Mouse (Mus musculus) midbrain, postnatal 0 days (tissue): ENCODE measurements around the gene Timm44. TPM values are rescaled to one million over a fixed set of nuclear protein-coding genes. Genes with fewer than 3 reads are reported as not detected.
A peak's percentile ranks its signal among the peaks of the same experiment; 100 is the strongest.
"Not testable (repeated sequence)": the region's sequence is repeated elsewhere in the genome, so short reads cannot be mapped to it uniquely, and the experiment has no call there.

Experiments
- ATAC-seq: fragments of 200-750 bp; cut with Nextera tagmentation; 2 replicates; pipeline ENCODE4 v1.8.0; 2017; ENCODE audit warnings: moderate number of reproducible peaks, mild to moderate bottlenecking, moderate TSS enrichment, moderate library complexity; ENCODE audit not compliant: low FRiP score
- DNase-seq: peaks from one replicate; pipeline ENCODE4 v3.0.0-alpha.2; 2015; ENCODE audit warnings: low spot score
- H3K27ac ChIP-seq: fragments of 300-500 bp; sonication (generic); 2 replicates; pipeline ENCODE4 v1.5.1; 2014; ENCODE audit warnings: low read depth, mild to moderate bottlenecking, low read length, mixed read lengths
- H3K27me3 ChIP-seq: fragments of 300-500 bp; sonication (generic); 2 replicates; pipeline ENCODE4 v1.6.1; 2014; ENCODE audit warnings: low read length, control low read depth, mixed read lengths; ENCODE audit not compliant: insufficient read depth
- H3K36me3 ChIP-seq: fragments of 300-500 bp; sonication (generic); 2 replicates; pipeline ENCODE4 v1.6.1; 2014; ENCODE audit warnings: low read length, control low read depth, mixed read lengths; ENCODE audit not compliant: insufficient read depth
- H3K4me1 ChIP-seq: fragments of 300-500 bp; sonication (generic); 2 replicates; pipeline ENCODE4 v1.6.1; 2014; ENCODE audit warnings: mild to moderate bottlenecking, control low read depth, antibody characterized with exemption, low read length, mixed read lengths; ENCODE audit not compliant: insufficient read depth
- H3K4me2 ChIP-seq: fragments of 300-500 bp; sonication (generic); 2 replicates; pipeline ENCODE4 v1.6.1; 2014; ENCODE audit warnings: low read depth, mild to moderate bottlenecking, low read length, mixed read lengths; ENCODE audit not compliant: poor library complexity, severe bottlenecking
- H3K4me3 ChIP-seq: fragments of 300-500 bp; sonication (generic); 2 replicates; pipeline ENCODE4 v1.5.1; 2014; ENCODE audit warnings: low read depth, mild to moderate bottlenecking, low read length, moderate library complexity
- H3K9ac ChIP-seq: fragments of 300-500 bp; sonication (generic); replicated peaks from 2 replicates; pipeline ENCODE4 v1.6.1; 2014; ENCODE audit warnings: mild to moderate bottlenecking, low read length, moderate library complexity, mixed read lengths; ENCODE audit not compliant: poor library complexity, severe bottlenecking
- H3K9me3 ChIP-seq: fragments of 300-500 bp; sonication (generic); 2 replicates; pipeline ENCODE4 v1.6.1; 2016; ENCODE audit warnings: low read length, control low read depth
- CTCF ChIP-seq: IDR thresholded peaks from 2 replicates; pipeline ENCODE4 v1.5.1; 2016; ENCODE audit warnings: antibody characterized with exemption, mild to moderate bottlenecking
- WGBS: fragments of 180-500 bp; shearing (Covaris S2); extraction: QIAGEN DNeasy Blood & Tissue Kit; methylation state at CpG from one replicate; pipeline ENCODE4 v1.1.7; 2014; 5-methylcytosine and 5-hydroxymethylcytosine counted together
- polyA plus RNA-seq: library from polyadenylated mRNA; unstranded; fragments of >200 nt; fragmentation: Nextera tagmentation; extraction: Ambion mirVana; gene quantifications from 2 replicates; pipeline ENCODE4 v1.2.1, GENCODE M21; 2015
- total RNA-seq: library from RNA; depleted of rRNA; stranded (reverse); fragments of >200 nt; gene quantifications from 2 replicates; pipeline ENCODE4 v1.2.3, GENCODE M21; 2014

Gene Timm44
- total and polyA plus RNA-seq, 2 experiments from 2014 or later, result 52.7 to 58.0 TPM

DNA sequence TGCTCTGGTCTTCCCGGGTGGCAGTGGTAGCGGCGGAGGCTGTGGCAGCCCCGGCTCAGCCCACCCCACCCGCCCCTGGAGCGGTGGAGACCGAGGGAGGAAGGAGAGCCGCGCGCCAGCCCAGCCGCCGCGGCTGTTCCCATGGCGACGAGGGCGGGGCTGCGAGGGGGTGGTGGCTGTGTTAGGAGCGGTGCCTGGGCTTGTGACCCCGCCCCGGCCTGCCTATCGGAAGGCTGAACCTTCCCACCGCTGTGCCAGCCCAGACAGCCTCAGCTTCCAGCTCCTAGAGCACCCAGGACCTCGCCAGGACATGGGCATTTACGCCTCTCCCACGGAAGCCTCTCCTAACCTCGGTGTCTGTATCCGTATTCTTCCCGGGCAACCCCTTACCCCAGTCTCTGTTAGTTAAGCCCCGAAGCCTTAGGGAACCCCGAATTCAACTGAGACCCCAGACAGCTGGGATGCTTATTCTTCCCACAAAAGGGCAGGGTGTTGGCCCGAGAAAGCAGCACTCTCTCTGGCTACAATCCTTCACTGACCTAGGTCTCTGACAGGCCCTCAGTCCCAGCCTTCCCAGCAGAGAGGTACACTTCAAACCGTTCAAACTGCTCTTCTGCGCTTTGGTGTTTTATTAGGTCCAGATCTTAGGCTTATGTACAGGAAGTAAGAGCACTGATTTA lies 16.4 kb downstream of the Timm44 start, which contains the start of gene Ctxn1:
Gene Ctxn1, minus strand, starts transcription at position 150 of the 680 bp plus-strand sequence.
- H3K4me3 ChIP-seq, result peak within 1 kb of the TSS; percentile 76
- peak within 1 kb of the TSS; percentile 77 for H3K4me2 ChIP-seq
- TF ChIP-seq CTCF, result no peak
- peak within 1 kb of the TSS; percentile 95 for H3K27ac ChIP-seq
- 9% methylated on average over 21 of the region's 33 CpGs for WGBS
- ATAC-seq (peak; percentile 89), DNase-seq (peak; percentile 95)
- H3K27me3 ChIP-seq, result no peaks in the 10 kb centered on the region
- peaks cover 10% of the 10 kb centered on the region for H3K4me1 ChIP-seq
- peaks cover 54% of the 10 kb centered on the region for H3K36me3 ChIP-seq
- no peaks in the 10 kb centered on the region for H3K9me3 ChIP-seq
- peak within 1 kb of the TSS; percentile 78 for H3K9ac ChIP-seq

GRCm38 (mm10) chr8:4258678-4259077 lies 17.0 kb downstream of the Timm44 start:
- Histone ChIP-seq H3K36me3 (peaks cover 49% of the 10 kb centered on the region), H3K9ac (peak overlapping the region; percentile 78), H3K4me1 (peaks cover 10% of the 10 kb centered on the region), H3K4me2 (peak overlapping the region; percentile 77), H3K27me3 (no peaks in the 10 kb centered on the region), H3K9me3 (no peaks in the 10 kb centered on the region), H3K27ac (peak overlapping the region; percentile 95), H3K4me3 (peak overlapping the region; percentile 76)
- ATAC-seq, result peak; percentile 70
- no peak for TF ChIP-seq CTCF
- 1% methylated on average over 30 of the region's 32 CpGs for WGBS
- no peak for DNase-seq

GRCm38 (mm10) chr8:4258233-4258632 lies 17.5 kb downstream of the Timm44 start:
- DNase-seq, result peak; percentile 81
- Histone ChIP-seq H3K36me3 (peaks cover 46% of the 10 kb centered on the region), H3K9ac (peak overlapping the region; percentile 78), H3K27ac (peak overlapping the region; percentile 95), H3K4me2 (peak overlapping the region; percentile 77), H3K4me3 (peak overlapping the region; percentile 76), H3K9me3 (no peaks in the 10 kb centered on the region), H3K27me3 (no peaks in the 10 kb centered on the region), H3K4me1 (peaks cover 10% of the 10 kb centered on the region)
- ATAC-seq, result peak; percentile 77
- 2% methylated on average over 35 of the region's 35 CpGs for WGBS
- TF ChIP-seq CTCF, result peak; percentile 91

- H3K9ac ChIP-seq, result peak overlapping the region; percentile 78
- H3K4me2 ChIP-seq, result peak overlapping the region; percentile 77
- DNase-seq (no peak), ATAC-seq (no peak)
- no peak for TF ChIP-seq CTCF
- H3K4me1 ChIP-seq, result peaks cover 10% of the 10 kb centered on the region
- no peaks in the 10 kb centered on the region for H3K27me3 ChIP-seq
- H3K36me3 ChIP-seq, result peaks cover 41% of the 10 kb centered on the region
- 50% methylated on average over 4 of the region's 4 CpGs for WGBS
- H3K4me3 ChIP-seq, result peak overlapping the region; percentile 76
- H3K9me3 ChIP-seq, result no peaks in the 10 kb centered on the region
- H3K27ac ChIP-seq, result peak overlapping the region; percentile 39; the same call in 1 of the 2 replicates
Observed at GRCm38 (mm10) chr8:4257350-4257749, 18.4 kb downstream of the Timm44 start.

GRCm38 (mm10) chr8:4256911-4257310 lies 18.8 kb downstream of the Timm44 start:
- Histone ChIP-seq H3K4me1 (peaks cover 10% of the 10 kb centered on the region), H3K4me3 (no peak overlapping the region)
- TF ChIP-seq CTCF, result no peak

GRCm38 (mm10) chr8:4255471-4255870 lies 20.2 kb downstream of the Timm44 start:
- not testable (repeated sequence) for H3K4me3 ChIP-seq, H3K9me3 ChIP-seq, DNase-seq, ATAC-seq, H3K27me3 ChIP-seq, H3K4me2 ChIP-seq, H3K27ac ChIP-seq, H3K9ac ChIP-seq
- H3K36me3 ChIP-seq, result peaks cover 29% of the 10 kb centered on the region
- WGBS, result 90% methylated on average over 7 of the region's 7 CpGs
- peaks cover 10% of the 10 kb centered on the region for H3K4me1 ChIP-seq

More at GRCm38 (mm10) chr8:4256911-4257310, 18.8 kb downstream of the Timm44 start:
- Histone ChIP-seq H3K9ac (peak overlapping the region; percentile 78; the same call in 1 of the 2 replicates), H3K27ac (peak overlapping the region; percentile 39; the same call in 1 of the 2 replicates), H3K27me3 (no peaks in the 10 kb centered on the region), H3K36me3 (peaks cover 38% of the 10 kb centered on the region), H3K4me2 (peak overlapping the region; percentile 77; the same call in 1 of the 2 replicates), H3K9me3 (no peaks in the 10 kb centered on the region)
- ATAC-seq (no peak), DNase-seq (peak; percentile 47)
- 40% methylated on average over 4 of the region's 4 CpGs for WGBS
